Mouse (Mus musculus) frontal cortex, postnatal 25 days (tissue): ENCODE measurements around the gene Ddo.

ENCODE experiments used
- DNase-seq, 2 experiments: peaks; one replicate each; pipeline ENCODE4 v3.0.0; 2022; ENCODE audit warnings: low spot score in 2 of 2

The Ddo gene

GRCm38 (mm10) chr10:40665270-40665669 lies 35.5 kb downstream of the Ddo start:
- no peak for DNase-seq

DNA sequence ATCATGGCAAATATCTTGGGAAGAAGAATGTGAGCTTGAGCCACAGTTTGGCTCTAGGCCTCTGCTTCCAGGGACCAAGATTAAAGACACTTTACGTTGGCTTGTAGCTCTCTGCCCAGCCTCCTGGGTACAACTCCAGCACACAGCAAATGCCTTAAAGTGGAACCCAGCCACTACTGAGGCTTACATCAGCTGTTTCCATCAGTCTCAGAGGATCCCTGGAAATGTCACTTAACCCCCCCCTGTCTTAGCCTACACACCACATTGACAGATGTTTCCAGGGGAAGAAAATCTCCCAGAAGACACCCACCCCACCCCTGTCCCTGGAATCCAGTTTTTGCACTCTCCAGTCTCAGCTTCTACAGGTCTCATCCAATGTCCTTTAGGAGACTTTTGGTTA lies 37.1 kb downstream of the Ddo start:
- DNase-seq: no peak

GRCm38 (mm10) chr10:40668640-40669039 lies 38.8 kb downstream of the Ddo start:
- no peak for DNase-seq

DNA sequence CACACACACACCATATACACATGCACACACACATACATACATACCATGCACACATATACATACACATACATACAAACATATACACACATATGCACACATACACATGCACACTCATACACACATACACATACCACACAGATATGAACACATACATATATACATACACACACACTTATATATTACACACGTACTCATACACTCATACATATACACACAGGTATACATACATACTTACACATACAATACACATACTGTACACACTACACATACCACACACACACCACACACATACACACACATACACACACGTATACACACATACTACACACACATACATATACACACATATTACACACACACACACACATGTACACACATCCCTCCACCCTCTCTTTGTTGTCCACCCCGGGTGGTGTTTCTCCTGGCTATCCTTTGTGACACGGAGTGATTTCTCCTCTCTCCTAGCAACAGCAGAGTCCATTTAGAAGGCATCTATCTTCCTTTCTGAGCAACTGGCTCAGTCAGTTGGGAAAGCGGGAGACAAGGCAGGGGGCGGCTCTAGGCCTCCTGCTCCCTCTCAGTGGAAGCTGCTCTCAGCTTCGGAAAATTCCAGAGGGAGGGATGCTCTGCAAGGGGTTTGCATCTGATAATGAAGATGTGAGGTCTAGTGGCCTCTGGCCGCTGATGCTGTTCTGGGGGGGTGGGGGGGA lies 42.9 kb downstream of the Ddo start:
- DNase-seq: no peak

DNA sequence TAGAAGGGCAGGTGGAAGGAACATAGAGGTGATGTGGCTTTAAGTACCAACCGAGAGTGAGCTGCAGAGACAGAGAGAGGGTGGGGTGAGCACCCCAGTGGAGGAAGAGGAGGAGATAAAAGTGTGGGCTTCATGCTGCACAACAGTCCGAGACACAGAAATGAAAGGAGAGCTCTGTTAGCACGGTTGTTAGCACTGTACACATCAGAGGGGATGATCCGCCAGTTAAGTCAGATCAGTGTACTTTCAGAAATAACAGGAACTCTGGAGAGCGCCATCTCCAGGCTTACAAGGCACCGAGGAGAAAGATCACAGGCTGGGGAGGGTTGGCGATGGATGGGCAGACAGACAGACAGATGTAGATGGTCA lies 43.5 kb downstream of the Ddo start:
- no peak for DNase-seq

DNA sequence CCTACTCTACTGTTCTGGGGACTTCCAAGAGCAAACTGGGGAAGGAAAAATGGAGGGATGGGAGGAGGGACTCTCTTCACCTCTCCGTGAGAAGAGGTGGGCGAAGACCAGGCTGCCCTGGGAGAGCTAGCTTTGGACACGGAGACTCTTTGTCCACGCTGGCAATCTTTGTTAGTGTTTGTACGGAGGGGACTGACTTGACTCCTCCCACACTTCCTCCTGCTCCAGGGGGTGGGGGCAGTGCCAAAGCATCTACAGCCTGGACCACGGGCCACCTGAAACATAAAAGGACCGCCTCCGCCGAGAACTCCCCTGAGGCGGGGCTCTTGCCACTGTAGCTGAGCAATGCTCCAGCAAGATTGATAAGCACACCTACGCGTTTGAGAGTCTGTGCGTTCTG lies 44.3 kb downstream of the Ddo start:
- no peak for DNase-seq

- no peak for DNase-seq
These were observed 46.1 kb downstream of the Ddo start for GRCm38 (mm10) chr10:40675921-40676320.

DNA sequence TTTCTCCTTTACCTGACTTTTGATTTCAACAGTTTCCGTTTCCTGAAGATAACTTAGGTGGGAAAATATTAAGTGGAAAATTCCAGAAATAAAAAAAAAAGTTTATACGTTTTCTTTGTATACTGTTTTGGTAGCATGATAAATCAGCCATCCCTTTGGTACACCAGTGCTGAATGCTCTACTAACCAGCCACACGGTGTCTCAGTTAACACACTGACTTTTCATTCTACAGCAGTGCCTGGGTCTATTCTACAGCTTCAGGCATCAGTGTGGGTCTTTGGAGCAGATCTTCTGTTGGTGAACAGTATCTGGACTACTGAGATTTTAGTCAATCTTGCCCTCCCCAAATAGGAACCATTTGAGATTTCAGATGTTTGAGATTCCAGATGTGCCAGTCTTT lies 48.7 kb downstream of the Ddo start:
- no peak for DNase-seq

- DNase-seq: peak in 1 of 2 experiments; percentile 37
These were observed 52.7 kb downstream of the Ddo start for GRCm38 (mm10) chr10:40682470-40682869.

DNA sequence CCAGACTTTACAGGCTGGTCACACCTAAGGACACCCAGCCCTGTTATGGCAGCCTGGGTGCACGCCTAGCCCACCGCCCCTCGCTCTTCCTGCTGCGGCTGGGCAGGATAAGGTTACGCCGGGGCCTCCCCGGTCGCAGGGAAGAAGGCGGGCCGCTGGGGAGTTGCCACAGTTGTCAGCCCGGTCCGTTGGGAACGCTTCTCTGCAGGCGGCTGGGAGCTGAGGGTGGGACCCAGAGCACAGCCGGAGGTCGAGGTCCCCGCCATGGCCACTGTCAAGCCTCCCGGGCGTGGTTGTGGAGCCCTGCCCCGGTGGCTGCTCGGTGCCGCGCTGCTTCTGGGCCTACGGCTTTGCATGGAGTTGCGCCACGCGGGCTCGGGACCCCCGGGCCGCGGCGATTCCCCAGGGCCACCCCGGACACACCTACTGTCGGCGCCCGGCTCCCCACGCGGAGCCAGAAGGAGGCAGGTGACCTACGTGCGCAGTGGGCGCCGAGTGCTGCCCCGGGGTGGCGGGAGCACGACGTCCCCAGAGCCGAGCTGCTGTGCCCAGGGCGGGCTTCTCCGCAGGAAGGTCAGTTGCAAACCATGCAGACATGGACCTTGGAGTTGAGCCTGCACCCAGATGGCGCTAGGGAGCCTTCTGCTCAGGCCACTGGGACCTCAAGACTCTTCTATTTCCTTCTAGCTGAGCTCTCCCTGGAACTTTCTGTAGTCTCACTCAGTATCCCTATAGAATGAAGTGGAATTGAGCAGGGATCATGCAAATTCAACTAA lies 53.5 kb downstream of the Ddo start, which contains the start of gene Mettl24:
Gene Mettl24 (plus strand): TSS at position 191 of the 776 bp plus-strand sequence.
- peak; percentile 59 to 62 for DNase-seq

GRCm38 (mm10) chr10:40683868-40684253 lies 54.0 kb downstream of the Ddo start:
- DNase-seq: no peak

DNA sequence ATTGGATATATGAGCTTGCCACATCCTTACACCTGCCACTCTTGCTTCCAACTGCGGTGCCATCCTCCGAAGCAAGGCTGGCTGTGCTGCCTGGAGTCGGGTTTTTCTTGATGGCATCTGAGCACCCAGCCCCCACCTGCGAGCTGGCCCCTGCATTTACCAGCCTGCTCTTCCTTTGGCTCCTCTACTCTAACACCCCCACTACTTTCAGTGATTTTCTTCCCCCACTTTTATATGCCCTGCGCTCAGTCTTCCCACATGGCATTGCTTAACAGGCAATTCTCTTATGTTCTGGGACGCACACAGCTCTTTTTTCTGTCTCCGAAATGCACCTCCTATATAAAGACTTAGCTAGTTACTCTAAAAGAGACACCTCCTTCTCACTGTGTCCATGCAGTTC lies 54.5 kb downstream of the Ddo start:
- no peak for DNase-seq

- DNase-seq: no peak
These were observed 55.8 kb downstream of the Ddo start for GRCm38 (mm10) chr10:40685641-40686040.

- DNase-seq: no peak
These were observed 57.2 kb downstream of the Ddo start for GRCm38 (mm10) chr10:40686976-40687375.

GRCm38 (mm10) chr10:40687407-40687806 lies 57.6 kb downstream of the Ddo start:
- no peak for DNase-seq

DNA sequence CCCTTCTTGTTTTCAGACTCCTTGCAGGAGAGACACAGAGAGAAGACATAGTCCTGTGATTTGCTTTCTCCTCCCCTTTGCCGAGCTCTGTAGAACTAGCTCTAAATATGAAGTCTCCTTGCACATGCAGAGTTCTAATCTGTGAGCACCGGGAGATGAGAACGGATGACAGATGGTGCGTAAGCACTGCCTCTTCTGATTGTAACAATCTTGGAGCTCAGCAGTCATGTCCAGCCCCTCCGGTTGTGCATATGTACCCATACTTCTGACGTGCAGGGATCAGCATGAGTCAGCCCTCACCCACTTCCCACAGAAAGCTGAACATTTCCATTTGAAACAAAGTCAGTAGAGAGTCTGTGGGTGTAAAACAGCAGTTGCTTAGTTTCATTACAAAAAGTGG lies 58.5 kb downstream of the Ddo start:
- DNase-seq: peak in 1 of 2 experiments; percentile 51

GRCm38 (mm10) chr10:40688873-40689272 lies 59.1 kb downstream of the Ddo start:
- no peak for DNase-seq

- DNase-seq: no peak
These were observed 68.8 kb downstream of the Ddo start for GRCm38 (mm10) chr10:40698652-40699051.

DNA sequence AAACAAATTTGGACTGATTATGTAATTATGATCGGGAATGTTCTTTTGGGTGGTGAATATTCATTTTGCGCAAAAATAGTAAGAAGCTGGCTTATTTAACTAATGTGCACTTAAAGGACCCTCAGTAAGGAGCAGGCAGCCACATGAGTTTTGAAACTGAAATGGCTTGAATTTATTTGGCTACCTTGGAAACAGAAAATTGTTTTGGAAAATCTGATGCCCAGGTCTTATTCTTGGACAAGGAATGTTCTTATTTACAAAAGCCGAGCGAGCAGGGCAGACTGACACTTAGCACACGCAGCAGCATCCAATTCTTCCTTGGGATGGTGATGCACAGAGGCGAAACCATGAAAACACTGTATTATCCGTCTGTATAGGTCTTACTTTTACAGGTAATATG lies 81.3 kb downstream of the Ddo start:
- peak in 1 of 2 experiments; percentile 3 for DNase-seq

DNA sequence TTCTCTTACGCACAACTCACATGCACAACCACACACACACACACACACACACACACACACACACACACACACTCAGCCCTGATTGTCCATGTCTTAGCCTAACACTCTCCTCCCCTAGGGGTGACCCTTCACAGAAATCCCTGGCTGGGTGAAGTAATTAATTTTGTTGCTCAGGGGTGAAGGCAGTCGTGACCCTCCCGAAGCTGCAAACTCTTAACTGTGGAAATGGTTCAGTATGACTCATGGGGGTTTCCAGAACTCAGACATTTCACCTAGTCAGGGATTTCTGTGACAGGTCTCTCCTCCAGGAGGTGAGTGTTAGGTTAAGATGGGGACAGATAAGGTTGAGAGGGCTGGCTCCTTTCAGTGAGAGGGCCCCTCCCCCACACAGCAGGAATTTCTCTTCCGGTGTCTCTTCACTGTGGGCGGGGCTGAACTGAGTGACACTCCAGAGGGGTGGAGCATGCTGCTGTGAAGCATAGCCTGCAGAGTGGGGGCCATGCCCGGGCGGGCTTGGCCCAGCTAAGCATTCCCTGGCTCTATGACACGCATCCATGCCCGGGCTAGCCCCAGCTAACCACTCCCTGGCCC lies 83.3 kb downstream of the Ddo start:
- DNase-seq: peak in 1 of 2 experiments; percentile 4

DNA sequence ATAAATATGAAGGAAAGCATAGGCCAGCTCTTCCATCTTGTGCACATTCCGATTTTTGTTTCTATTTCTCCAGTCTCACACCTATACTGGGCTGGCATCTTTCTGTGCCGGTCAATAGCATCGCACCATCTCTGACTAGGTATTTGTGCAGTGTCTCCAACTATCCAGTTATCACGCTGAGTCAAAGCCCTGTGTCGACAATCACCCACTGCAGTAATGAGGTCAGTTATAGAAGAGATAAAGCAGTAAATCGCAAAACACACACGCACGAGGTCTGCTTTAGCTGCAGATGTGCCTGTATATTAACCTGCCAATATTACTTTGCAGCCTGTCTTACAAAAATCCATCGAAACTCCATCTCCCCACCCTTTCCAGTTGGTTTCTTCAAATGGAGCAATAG lies 84.0 kb downstream of the Ddo start:
- DNase-seq: no peak

- peak; percentile 2 to 13 for DNase-seq
These were observed 85.3 kb downstream of the Ddo start for GRCm38 (mm10) chr10:40715151-40715550.

DNA sequence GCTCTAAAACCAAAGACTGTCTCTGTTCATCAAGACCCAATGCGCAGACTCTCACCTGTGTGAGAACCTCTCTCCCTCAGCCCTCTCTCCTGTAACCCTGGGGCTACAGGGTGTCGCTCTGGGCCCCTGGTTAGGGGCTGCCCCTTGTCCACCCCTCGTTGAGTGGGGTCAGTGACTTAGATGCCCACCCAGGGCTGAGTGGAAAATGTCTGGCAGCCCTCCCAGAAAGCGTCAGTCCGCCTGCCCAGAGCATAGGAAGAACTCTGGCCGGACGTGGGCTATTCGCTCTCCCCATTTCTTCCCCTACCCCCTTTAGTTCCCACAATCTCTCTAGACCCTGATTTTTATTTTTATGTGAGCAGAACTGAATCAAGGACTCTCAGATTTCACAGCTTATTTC lies 86.5 kb downstream of the Ddo start:
- no peak for DNase-seq
